ENCODE assay signal across 8 mouse cellular contexts in the genomic region with DNA sequence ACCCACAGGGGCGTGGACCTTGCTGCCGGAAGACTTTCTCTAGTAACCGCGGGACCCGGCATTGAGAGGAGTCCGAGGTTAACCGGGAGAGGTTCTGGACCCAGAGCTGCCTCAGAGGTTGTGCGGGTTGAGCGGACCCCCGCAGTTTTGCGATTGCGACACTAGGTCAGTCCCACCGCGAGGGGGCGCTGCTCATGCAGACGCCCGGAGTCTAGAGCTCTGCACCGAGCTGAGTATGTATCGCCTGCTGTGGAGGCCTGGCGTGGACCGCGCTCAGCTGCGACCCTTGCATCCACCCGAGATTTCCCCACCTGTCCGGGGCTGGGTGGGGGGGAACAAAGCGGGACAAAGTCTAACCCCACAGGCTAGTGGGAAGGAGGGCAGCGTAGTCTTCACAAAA. TPM values are rescaled to one million over a fixed set of nuclear protein-coding genes. Genes with fewer than 3 reads are reported as not detected.
DNase-seq lines count a peak whose midpoint lies in the region; ATAC-seq and TF ChIP-seq lines count a peak whose summit lies in the region.

No protein-coding gene starts in this region.

- peak; percentile 87 for ATAC-seq in embryonic facial prominence, embryonic 12.5 days (ENCODE audit: insufficient number of reproducible peaks, insufficient read depth, low FRiP score, low TSS enrichment)
- peak; percentile 88 for ATAC-seq in midbrain, postnatal 0 days (ENCODE audit: low FRiP score)
- ATAC-seq in stomach, embryonic 14.5 days (ENCODE audit: insufficient number of reproducible peaks, insufficient read depth, low FRiP score, low read depth), result peak; percentile 75; the same call in 1 of the 2 replicates

- TF ChIP-seq CTCF in heart, adult 2 months (IDR thresholded peaks at IDR 0.05), result peak; percentile 81
- TF ChIP-seq CTCF in midbrain, postnatal 0 days (IDR thresholded peaks at IDR 0.05), result peak; percentile 80

- H3K27ac ChIP-seq in embryonic facial prominence, embryonic 12.5 days, result no peak overlapping the region
- no peak overlapping the region for H3K27ac ChIP-seq in heart, adult 2 months
- H3K27ac ChIP-seq in midbrain, postnatal 0 days (ENCODE audit: low read depth, low read length), result no peak overlapping the region
- H3K27ac ChIP-seq in stomach, embryonic 14.5 days (ENCODE audit: low read length), result no peak overlapping the region

- H3K4me1 ChIP-seq in embryonic facial prominence, embryonic 12.5 days, result peaks cover 3% of the 10 kb centered on the region; the same call in 1 of the 2 replicates
- no peaks in the 10 kb centered on the region for H3K4me1 ChIP-seq in heart, adult 2 months (ENCODE audit: control insufficient read depth, insufficient read depth, low read length)
- H3K4me1 ChIP-seq in midbrain, postnatal 0 days (ENCODE audit: insufficient read depth, low read length), result peaks cover 8% of the 10 kb centered on the region; the same call in 1 of the 2 replicates
- H3K4me1 ChIP-seq in stomach, embryonic 14.5 days (ENCODE audit: control insufficient read depth, insufficient read depth, low read length), result no peaks in the 10 kb centered on the region

- no peaks in the 10 kb centered on the region for H3K36me3 ChIP-seq in embryonic facial prominence, embryonic 12.5 days
- no peaks in the 10 kb centered on the region for H3K36me3 ChIP-seq in heart, adult 2 months (ENCODE audit: control insufficient read depth, insufficient read depth, low read length)
- H3K36me3 ChIP-seq in midbrain, postnatal 0 days (ENCODE audit: insufficient read depth, low read length), result no peaks in the 10 kb centered on the region
- no peaks in the 10 kb centered on the region for H3K36me3 ChIP-seq in stomach, embryonic 14.5 days (ENCODE audit: control insufficient read depth, insufficient read depth, low read length)

- no peak for TF ChIP-seq EP300 in heart, adult 2 months (IDR thresholded peaks at IDR 0.05; ENCODE audit: insufficient read depth, low read depth, low read length)

- no peak for TF ChIP-seq POLR2A in heart, adult 2 months (IDR thresholded peaks at IDR 0.05; ENCODE audit: insufficient read depth, low read depth, low read length)

- H3K27me3 ChIP-seq in embryonic facial prominence, embryonic 12.5 days, result peaks cover 12% of the 10 kb centered on the region; the same call in 1 of the 2 replicates
- H3K27me3 ChIP-seq in heart, adult 2 months (ENCODE audit: control insufficient read depth, insufficient read depth, low read length), result 0 out of 2 replicates have a peak, but pooled peaks cover 1% of the 10 kb centered on the region
- 0 out of 2 replicates have a peak, but pooled peaks cover 4% of the 10 kb centered on the region for H3K27me3 ChIP-seq in midbrain, postnatal 0 days (ENCODE audit: insufficient read depth, low read length)
- no peaks in the 10 kb centered on the region for H3K27me3 ChIP-seq in stomach, embryonic 14.5 days (ENCODE audit: control insufficient read depth, insufficient read depth, low read length)

- 1% methylated on average over 27 of the region's 27 CpGs for WGBS in embryonic facial prominence, embryonic 12.5 days
- WGBS in heart, adult 2 months, result 3% methylated on average over 27 of the region's 27 CpGs
- under 1% methylated on average over 27 of the region's 27 CpGs for WGBS in midbrain, postnatal 0 days
- WGBS in stomach, embryonic 14.5 days, result 3% methylated on average over 27 of the region's 27 CpGs

- no peaks in the 10 kb centered on the region for H3K9me3 ChIP-seq in embryonic facial prominence, embryonic 12.5 days
- no peaks in the 10 kb centered on the region for H3K9me3 ChIP-seq in midbrain, postnatal 0 days (ENCODE audit: low read length)
- no peaks in the 10 kb centered on the region for H3K9me3 ChIP-seq in stomach, embryonic 14.5 days (ENCODE audit: control insufficient read depth, low read depth, low read length)

- H3K4me3 ChIP-seq in embryonic facial prominence, embryonic 12.5 days, result peak overlapping the region; percentile 30
- H3K4me3 ChIP-seq in heart, adult 2 months, result peak overlapping the region; percentile 31
- peak overlapping the region; percentile 32 for H3K4me3 ChIP-seq in midbrain, postnatal 0 days (ENCODE audit: low read depth, low read length)
- peak overlapping the region; percentile 29 for H3K4me3 ChIP-seq in stomach, embryonic 14.5 days (ENCODE audit: low read depth, low read length)

- no peaks in the 10 kb centered on the region for H3K79me2 ChIP-seq in heart, adult 2 months (replicated peaks; ENCODE audit: control insufficient read depth, insufficient read depth, low read length)

- H3K4me2 ChIP-seq in embryonic facial prominence, embryonic 12.5 days (replicated peaks), result peak overlapping the region; percentile 52
- peak overlapping the region; percentile 58 for H3K4me2 ChIP-seq in midbrain, postnatal 0 days (ENCODE audit: low read depth, low read length, poor library complexity, severe bottlenecking)
- peak overlapping the region; percentile 65 for H3K4me2 ChIP-seq in stomach, embryonic 14.5 days (replicated peaks; ENCODE audit: low read depth, low read length)

- peak; percentile 22 to 41 for DNase-seq in urinary bladder, adult 18-20 months (ENCODE audit: low spot score in 2 of 2)
- DNase-seq in urinary bladder, postnatal 10 days (ENCODE audit: low spot score), result no peak
- DNase-seq in heart, adult 2 months, result peak; percentile 60 to 77
- DNase-seq in kidney, adult 11 months, result peak; percentile 20
- peak; percentile 80 for DNase-seq in liver
- peak; percentile 85 for DNase-seq in midbrain, postnatal 0 days (ENCODE audit: low spot score)

- intact Hi-C loops in heart, adult 2 months (cut with DNase I), result no loop called here

- peak overlapping the region; percentile 51 for H3K9ac ChIP-seq in embryonic facial prominence, embryonic 12.5 days
- H3K9ac ChIP-seq in heart, adult 2 months (ENCODE audit: low read depth, low read length), result no peak overlapping the region
- H3K9ac ChIP-seq in midbrain, postnatal 0 days (replicated peaks; ENCODE audit: low read length, poor library complexity, severe bottlenecking), result peak overlapping the region; percentile 50; the same call in 1 of the 2 replicates
- H3K9ac ChIP-seq in stomach, embryonic 14.5 days (replicated peaks; ENCODE audit: low read depth, low read length), result peak overlapping the region; percentile 33; the same call in 1 of the 2 replicates

RNA-seq across cellular contexts. Expression of gene Ppm1j, which starts 22.4 kb away (rescaled TPM):
- polyA plus RNA-seq in embryonic facial prominence, embryonic 12.5 days (2016; fragmentation: Nextera tagmentation; extraction: Ambion mirVana), result 3.5 and 3.9 TPM in 2 replicates
- total RNA-seq in heart, adult 2 months (2021), result 10 to 100 TPM; 17.5 to 20.1 TPM
- polyA plus RNA-seq in heart, adult 2 months (2012; rRNA removed), result 42.4 and 47.6 TPM in 2 replicates
- 0.22 and 0.76 TPM in 2 replicates for total RNA-seq in midbrain, postnatal 0 days (2014; rRNA removed)
- 1.2 and 1.3 TPM in 2 replicates for polyA plus RNA-seq in midbrain, postnatal 0 days (2015; fragmentation: Nextera tagmentation; extraction: Ambion mirVana)
- 3.0 and 4.0 TPM in 2 replicates for polyA plus RNA-seq in stomach, embryonic 14.5 days (2014; fragmentation: Nextera tagmentation; extraction: Ambion mirVana)

RNA-seq across cellular contexts. Expression of gene Fam19a3, which starts 23.2 kb away (rescaled TPM):
- 0.08 and 0.18 TPM in 2 replicates for polyA plus RNA-seq in embryonic facial prominence, embryonic 12.5 days (2016; fragmentation: Nextera tagmentation; extraction: Ambion mirVana)
- 1 to 10 TPM; 1.2 to 1.4 TPM for total RNA-seq in heart, adult 2 months (2021)
- 2.4 and 3.4 TPM in 2 replicates for polyA plus RNA-seq in heart, adult 2 months (2012; rRNA removed)
- total RNA-seq in midbrain, postnatal 0 days (2014; rRNA removed), result 0.09 and 0.11 TPM in 2 replicates
- polyA plus RNA-seq in midbrain, postnatal 0 days (2015; fragmentation: Nextera tagmentation; extraction: Ambion mirVana), result not detected in 2 replicates
- polyA plus RNA-seq in stomach, embryonic 14.5 days (2014; fragmentation: Nextera tagmentation; extraction: Ambion mirVana), result not detected in 2 replicates

RNA-seq across cellular contexts. Expression of gene Rhoc, which starts 29.8 kb away (rescaled TPM):
- polyA plus RNA-seq in embryonic facial prominence, embryonic 12.5 days (2016; fragmentation: Nextera tagmentation; extraction: Ambion mirVana), result 156 and 157 TPM in 2 replicates
- 10 to 100 TPM; 83.8 to 89.9 TPM for total RNA-seq in heart, adult 2 months (2021)
- 85.3 and 101 TPM in 2 replicates for polyA plus RNA-seq in heart, adult 2 months (2012; rRNA removed)
- total RNA-seq in midbrain, postnatal 0 days (2014; rRNA removed), result 35.2 and 50.9 TPM in 2 replicates
- 39.9 and 44.8 TPM in 2 replicates for polyA plus RNA-seq in midbrain, postnatal 0 days (2015; fragmentation: Nextera tagmentation; extraction: Ambion mirVana)
- polyA plus RNA-seq in stomach, embryonic 14.5 days (2014; fragmentation: Nextera tagmentation; extraction: Ambion mirVana), result 163 and 170 TPM in 2 replicates

RNA-seq across cellular contexts. Expression of gene Mov10, which starts 60.0 kb away (rescaled TPM):
- polyA plus RNA-seq in embryonic facial prominence, embryonic 12.5 days (2016; fragmentation: Nextera tagmentation; extraction: Ambion mirVana), result 70.8 and 73.8 TPM in 2 replicates
- total RNA-seq in heart, adult 2 months (2021), result 1 to 10 TPM; 4.6 to 5.9 TPM
- polyA plus RNA-seq in heart, adult 2 months (2012; rRNA removed), result 5.7 and 7.4 TPM in 2 replicates
- 7.9 and 18.2 TPM in 2 replicates for total RNA-seq in midbrain, postnatal 0 days (2014; rRNA removed)
- 6.1 and 7.7 TPM in 2 replicates for polyA plus RNA-seq in midbrain, postnatal 0 days (2015; fragmentation: Nextera tagmentation; extraction: Ambion mirVana)
- 68.6 and 74.7 TPM in 2 replicates for polyA plus RNA-seq in stomach, embryonic 14.5 days (2014; fragmentation: Nextera tagmentation; extraction: Ambion mirVana)
